Mouse (Mus musculus): Measurements from ENCODE around the gene Lsm3. TPM values are rescaled to one million over a fixed set of nuclear protein-coding genes. Genes with fewer than 3 reads are reported as not detected.

Gene Lsm3
- polyA plus RNA-seq (2012; ENCODE audit: low replicate concordance): 3.0 and 3.6 TPM in 2 replicates

DNA sequence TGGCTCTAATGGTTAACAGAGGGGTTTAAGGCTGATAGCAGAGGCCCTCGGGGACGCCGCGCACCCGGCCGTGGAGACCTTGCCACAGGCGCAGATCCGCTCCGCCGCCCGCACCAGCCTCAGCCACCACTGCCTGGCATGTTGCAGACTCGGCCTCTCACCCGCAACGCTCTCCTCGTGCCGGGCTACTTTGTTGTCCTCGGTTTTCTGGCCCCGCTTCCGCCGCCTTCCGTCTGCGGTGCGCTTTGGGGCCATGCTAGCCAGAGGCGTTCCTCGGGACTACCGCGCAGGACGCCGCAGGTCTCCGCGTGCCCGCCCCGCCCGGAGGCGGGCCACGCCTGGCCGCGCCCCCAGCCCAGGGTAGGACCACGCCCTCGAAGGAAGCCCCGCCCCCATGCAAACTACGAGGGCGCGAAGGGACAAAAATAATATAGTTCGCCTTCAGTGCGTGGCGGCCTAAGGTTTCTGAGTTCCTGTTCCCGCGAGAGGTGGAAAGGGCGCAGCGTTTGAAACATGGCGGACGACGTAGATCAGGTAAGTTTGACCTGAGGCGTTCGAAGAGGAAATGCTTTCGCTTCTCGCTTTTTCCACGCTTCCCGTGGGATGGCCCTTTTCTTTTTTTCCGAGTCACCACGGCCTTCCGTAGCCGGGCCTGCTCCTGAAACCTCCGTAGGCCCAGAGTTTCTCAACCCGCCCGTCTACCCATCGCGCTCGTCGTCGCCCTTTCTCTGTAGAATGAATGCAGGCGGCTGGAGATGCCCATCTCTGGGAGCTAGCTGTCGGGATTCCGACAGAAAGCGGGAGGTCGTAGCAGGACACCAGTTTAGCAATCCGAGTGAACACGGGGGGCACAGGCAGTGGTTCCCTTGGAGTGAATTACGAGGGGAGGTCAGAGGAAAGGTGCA lies at the start of gene Lsm3, which contains the start of gene Xpc:
TSS of gene Lsm3 (plus strand) at position 384 of the 905 bp plus-strand sequence.
TSS of gene Xpc (minus strand) at position 344 of the 905 bp plus-strand sequence.

DNA sequence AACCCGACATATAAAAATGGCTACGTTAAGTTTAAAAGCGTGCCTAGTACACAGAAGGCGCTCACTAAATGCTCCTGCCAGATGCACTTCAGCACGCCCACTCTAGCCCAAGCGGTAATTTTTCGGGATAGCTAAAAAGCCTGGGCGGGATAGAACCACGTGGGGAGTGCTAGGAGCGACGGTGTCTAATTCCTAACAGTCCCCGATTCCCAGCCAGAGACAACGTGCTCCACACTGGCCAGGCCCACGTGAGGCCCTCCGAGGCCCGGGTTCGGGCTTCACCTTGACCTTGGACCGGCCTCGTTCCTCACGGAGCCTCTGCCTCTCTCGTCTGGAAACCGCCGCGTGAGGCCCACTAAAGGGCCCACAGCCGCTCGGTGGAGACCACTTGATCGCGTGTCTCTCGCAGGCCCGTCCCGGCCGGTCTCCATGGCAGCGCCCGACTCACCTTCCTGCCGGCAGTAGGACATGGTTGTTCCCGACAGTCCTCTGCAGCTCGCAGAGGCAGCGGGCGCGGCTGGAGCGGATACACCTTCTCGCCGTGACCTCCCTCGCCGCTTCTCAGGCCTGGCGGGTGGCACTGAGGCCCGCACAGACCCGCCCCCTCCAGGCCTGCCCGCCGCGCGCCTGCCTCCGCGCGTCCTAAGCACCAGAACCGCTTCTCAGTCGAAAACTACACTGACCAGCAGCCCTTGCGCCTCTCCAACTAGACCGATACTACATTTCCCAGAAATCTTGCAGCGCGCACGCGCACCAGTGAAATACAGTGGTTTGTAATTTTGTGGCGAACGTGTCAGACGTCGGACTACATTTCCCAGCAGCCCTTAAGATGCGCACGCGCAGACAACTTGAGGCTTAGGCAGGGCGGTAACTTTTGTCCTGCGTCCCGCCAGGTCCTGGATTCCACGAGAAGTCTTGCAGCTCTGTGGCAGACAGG lies 42.6 kb upstream of the Lsm3 start, which contains the start of the genes Chchd4 and Tmem43:
TSS of gene Chchd4 (minus strand) at position 679 of the 937 bp plus-strand sequence.
TSS of gene Tmem43 (plus strand) at position 836 of the 937 bp plus-strand sequence.

Other genes starting within 250 kb of the Lsm3 start
- not detected in 2 replicates for gene Wnt7a, start 104.6 kb upstream of the Lsm3 start, polyA plus RNA-seq (2012; ENCODE audit: low replicate concordance)
- gene Chchd4, start 42.4 kb upstream of the Lsm3 start, polyA plus RNA-seq (2012; ENCODE audit: low replicate concordance): 4.3 and 6.8 TPM in 2 replicates
- gene Tmem43, start 42.2 kb upstream of the Lsm3 start, polyA plus RNA-seq (2012; ENCODE audit: low replicate concordance): 1.9 and 8.0 TPM in 2 replicates
- gene Xpc, start within 50 bp of the Lsm3 start, polyA plus RNA-seq (2012; ENCODE audit: low replicate concordance): 2.0 TPM in 2 replicates
- gene Slc6a6, start 168.1 kb downstream of the Lsm3 start, polyA plus RNA-seq (2012; ENCODE audit: low replicate concordance): 36.5 and 50.0 TPM in 2 replicates

Measured in leukemia stem cell, adult 10-12 weeks (primary cell).